Mouse (Mus musculus): Measurements from ENCODE around the gene Gabbr1.

Gene Gabbr1

DNA sequence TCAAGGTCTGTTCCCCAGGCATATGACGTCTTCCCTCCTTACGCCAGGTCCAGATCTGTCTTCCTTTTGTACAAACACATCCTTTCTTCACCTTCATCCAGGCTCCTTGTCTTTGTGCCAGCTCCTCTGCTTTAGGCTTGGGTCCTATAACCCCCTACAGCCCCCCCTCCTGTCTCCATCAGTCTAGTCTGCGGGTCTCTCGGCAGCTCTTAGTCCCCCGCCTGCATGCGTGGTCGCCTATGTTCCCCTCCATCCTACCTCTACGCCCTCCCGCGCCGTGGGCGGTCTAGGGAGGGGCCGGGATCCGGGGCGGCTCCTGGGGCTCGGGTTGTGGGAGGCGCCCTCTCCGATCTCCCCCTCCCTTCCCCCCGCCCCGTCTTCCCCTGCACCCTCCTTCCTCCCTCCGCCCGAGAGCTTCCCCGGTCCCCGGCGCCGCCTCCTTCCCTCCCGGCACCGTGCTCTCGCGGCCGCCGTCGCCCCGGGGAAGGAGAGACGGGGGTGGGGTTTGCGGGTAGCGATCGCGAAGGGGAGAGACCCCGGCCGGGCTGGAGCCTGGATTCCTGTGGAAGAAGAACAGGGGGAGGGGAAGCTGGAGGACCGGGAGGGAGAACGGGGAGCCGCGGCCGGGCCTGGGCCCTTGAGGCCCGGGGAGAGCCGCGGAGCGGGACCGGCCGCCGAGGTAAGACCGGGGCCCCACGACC, at the start of gene Gabbr1:
Gene Gabbr1 (plus strand): TSS at position 356 of the 701 bp plus-strand sequence.
- WGBS, result under 1% methylated on average over 47 of the region's 55 CpGs

DNA sequence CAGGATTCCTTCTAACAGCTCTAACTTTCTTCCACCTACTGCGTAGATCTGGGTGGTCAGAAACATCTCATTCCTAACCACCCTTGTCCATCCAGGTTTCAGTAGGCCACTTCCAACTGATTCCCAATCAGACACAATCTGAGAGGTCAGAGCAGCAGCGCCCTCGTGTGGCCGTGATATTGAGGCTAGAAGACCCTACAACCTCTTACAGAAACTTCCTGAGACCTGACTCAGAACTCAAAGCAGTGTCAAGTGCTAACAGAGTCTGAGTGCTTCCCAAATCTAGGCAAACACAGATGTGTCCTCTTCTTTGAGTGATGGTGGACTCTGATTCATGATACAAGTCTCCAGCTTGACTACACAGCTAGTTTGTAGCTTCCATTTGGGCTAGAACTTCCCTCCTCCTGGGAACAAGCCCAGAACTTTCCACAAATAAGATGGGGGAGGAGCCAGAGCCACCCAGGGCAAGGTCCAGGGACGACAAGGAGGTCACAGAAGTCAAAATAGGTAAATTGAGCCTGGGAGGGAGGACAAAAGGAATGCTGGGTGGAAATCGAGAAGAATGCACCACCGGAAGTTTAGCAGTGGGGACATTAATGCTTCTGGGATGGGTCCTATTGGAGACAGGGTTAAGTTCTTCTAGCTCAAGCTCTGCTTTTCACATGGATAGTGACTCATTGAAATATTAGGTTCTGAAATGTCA, 48.6 kb upstream of the Gabbr1 start:
- WGBS, result 34% methylated on average over 7 of the region's 7 CpGs

DNA sequence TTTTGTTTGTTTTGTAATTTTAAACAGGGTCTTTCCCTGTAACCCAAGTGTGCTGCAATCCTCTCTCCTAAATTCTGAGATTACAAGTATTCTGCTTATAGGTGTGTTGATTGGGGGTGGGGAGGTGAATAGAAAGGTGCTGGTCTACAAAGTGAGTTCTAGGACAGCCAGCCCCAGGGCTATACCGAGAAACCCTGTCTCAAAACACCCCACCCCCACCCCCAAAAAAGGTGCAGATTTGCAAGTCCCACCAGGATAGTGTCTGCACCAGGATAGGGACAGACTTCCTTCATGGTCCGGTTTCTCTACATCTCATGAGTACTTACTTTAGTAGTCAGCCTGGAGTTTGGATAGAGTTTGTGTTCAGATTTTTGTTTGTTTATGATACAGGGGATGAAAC, 47.3 kb upstream of the Gabbr1 start:
- 79% methylated on average over 2 of the region's 2 CpGs for WGBS

DNA sequence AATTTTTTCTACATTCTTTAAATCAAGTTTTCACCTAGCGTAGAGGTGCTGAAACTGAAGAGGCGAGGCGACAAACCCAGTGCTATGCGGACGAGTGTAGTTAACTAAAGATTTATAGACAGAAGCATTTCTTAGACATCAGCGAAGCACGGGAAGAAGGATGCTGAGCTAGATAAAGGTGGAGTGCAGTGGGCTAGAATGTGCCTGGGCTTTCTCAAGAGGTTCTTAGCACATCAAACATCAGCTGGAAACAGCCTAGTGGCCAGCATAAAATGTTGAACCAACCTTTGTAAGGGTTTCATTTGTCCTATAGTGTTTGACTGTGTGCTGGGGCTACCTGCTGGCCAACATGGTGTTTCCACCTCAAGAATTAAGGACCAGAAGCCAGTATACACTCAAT, 44.9 kb upstream of the Gabbr1 start, which contains the start of gene Zfp57:
Gene Zfp57 (plus strand): TSS at position 301 of the 400 bp plus-strand sequence.
- 90% methylated on average over 7 of the region's 7 CpGs for WGBS

DNA sequence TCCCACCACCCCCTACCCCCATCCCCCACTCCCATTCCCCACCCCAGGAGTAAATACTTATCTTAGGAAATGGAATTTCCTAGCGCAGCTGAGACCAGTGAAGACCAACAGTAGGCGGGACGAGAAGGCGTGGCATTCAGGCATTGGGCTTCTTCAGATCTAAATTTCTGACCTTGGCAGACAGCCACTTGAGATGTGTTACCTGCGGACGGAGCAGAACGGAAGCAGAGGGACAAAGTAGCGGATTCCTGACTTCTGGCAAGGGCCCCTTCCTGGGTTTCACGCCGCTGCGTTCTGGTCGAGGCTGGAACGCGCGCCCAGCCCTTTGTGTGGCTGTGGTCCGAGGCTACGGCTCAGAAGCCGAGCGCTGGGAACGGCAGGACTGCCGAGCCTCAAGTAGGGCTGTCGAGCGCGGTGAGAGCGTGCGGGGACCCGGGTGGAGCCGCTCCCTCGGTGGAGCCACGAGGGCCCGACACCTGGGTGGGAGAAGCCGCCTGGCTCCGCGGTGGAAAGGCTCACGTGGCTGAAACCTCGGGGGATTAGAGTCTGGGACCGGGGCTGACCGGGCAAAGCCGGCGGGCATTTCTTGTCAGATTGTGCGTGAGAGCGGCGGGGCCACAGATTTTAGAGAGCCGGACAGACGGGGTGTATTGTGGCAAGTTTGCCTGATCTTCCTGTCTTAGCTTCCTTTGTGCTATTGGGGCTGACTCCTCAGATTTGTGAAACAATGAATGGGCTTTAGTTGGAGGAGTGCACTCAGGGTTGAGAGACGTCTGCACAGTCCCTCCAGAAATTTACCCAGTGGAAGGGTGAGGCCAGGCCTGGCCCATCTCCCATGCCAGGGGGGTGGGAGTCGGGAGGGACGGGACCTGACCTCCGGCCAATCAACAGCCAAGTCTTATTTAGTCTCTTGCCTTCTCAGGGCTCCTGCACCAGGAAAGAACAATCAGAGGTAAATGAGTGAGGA, 43.1 kb upstream of the Gabbr1 start:
- 1% methylated on average over 49 of the region's 49 CpGs for WGBS

DNA sequence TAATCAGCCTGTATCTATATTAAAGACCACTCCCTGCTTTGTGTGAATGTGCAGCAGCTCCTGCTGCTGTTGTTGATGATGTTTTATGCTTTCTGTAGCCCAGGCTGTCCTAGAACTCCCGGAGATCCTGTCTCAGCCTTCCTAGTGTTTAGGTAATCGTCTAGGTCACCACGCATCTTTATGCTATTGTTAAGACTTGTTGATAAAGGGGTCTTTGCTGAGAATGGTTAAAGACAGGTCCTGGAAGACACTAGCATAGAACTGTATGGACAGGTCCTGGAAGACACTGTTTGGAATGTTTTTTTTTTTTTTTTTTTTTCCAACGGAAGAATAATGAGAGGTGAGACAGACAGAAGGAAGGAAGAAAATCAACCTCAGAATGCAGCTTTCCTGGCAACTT, 42.4 kb upstream of the Gabbr1 start:
- WGBS, result 34% methylated on average over 4 of the region's 4 CpGs

DNA sequence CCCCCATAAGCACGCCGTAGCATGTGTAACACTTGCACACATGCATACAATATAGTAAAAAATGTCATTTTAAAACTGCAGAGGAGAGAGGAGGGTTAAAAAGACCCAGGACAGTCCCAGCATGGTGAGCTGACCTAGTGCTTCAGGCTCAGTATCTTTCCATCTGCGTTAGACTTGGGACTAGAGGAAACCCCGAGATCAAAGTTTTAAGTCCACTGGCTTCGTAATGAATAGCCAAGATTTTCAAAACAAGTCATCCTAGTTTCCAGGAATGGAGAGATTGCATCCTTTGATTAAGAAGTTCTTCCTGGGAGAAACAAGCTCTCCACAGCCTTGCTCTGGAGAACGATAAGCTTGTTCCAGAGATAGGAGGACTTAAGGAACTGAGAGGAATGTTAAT, 37.6 kb upstream of the Gabbr1 start:
- WGBS, result 87% methylated on average over 6 of the region's 6 CpGs

DNA sequence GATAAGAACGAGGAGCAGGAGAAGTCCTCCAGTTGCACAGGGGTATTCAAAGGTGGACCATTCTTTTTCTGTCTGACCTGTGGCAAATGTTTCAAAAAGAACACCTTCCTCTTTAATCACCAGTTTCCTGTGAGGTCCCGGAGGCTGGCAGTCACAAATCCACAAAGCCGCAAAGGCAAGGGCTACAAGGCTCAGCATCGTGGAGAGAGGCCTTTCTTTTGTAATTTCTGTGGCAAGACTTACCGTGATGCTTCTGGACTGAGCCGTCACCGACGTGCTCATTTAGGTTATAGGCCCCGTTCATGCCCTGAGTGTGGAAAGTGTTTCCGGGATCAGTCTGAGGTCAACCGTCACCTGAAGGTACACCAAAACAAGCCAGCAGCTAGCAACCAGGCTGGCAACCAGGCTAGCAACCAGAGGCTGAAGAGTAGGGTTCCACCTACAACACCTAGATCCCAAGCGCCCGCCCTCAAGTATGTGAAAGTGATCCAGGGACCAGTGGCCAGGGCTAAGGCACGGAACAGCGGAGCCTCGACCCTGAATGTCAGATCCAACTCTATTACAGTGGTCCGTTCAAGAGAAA, 36.2 kb upstream of the Gabbr1 start:
- WGBS, result 93% methylated on average over 17 of the region's 17 CpGs

DNA sequence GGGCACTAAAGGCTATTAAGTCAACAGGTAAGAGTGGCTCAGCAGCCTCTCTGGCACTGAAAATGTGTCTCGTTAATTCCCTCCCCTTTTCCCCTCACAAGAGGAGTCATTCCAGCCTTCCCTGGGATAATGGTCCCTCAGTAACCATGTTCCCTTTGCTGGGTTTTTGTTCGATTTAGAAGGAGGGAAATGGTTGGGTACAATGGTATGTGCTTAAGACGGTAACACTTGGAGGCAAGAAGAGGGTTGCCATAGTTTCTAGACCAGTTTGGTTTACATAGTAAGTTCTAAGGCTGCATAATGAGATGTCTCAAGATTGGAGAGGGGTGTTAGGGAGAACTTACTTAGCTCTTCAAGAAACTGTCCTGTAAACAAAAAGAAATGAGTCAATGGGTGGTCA, 34.0 kb upstream of the Gabbr1 start:
- 66% methylated on average over 3 of the region's 3 CpGs for WGBS

DNA sequence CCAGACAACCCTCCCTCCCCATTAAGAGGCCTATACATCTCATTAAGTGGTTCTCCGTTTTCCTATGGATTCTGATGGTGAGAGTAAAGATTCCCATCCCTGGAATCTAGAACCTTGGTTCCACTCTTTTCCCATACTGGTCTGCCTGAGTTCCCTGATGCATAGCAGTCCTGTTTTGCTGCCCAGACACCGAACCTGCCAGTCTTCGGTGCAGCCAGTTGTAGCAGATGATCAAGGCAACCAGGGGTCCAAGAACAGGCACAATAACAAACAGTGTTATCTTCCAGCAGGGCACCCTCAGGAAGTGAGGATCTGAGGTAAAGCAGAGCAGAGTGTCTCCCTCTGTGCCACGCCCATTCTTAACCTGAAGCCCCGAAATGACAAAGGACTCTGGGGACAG, 33.6 kb upstream of the Gabbr1 start:
- WGBS, result 81% methylated on average over 5 of the region's 5 CpGs

DNA sequence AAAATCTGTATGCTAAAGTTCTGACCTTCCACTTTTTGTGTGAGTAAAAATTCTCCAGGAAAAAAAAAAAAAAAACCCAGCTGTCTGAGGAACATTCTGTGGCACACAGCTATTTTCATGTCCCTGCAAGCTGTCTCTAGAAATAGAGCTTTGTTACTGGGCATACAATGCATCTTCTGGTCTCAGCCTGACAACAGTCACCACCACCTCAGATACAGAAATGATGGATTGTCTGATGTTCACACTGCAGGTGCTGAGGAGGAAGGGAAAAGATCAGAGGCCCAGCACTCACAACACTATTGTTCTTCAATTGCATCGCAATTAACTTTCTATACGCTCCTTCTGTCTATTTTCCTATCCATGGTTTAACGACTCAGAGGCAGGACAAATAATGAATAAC, 27.4 kb upstream of the Gabbr1 start:
- 34% methylated on average over 3 of the region's 3 CpGs for WGBS

DNA sequence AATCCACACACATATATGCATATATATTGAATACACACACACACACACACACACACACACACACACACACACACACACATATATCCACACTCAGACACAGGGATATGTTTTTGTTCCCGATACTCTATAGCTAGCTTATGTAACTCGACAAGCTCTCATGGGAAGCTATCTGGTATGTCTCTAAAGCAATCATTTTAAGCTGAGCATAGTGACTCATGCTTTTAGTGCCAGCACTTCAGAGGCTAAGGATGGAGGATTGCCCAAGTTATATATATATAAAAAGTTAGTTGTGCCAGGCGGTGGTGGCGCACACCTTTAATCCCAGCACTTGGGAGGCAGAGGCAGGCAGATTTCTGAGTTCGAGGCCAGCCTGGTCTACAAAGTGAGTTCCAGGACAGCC, 26.5 kb upstream of the Gabbr1 start:
- 35% methylated on average over 5 of the region's 5 CpGs for WGBS

DNA sequence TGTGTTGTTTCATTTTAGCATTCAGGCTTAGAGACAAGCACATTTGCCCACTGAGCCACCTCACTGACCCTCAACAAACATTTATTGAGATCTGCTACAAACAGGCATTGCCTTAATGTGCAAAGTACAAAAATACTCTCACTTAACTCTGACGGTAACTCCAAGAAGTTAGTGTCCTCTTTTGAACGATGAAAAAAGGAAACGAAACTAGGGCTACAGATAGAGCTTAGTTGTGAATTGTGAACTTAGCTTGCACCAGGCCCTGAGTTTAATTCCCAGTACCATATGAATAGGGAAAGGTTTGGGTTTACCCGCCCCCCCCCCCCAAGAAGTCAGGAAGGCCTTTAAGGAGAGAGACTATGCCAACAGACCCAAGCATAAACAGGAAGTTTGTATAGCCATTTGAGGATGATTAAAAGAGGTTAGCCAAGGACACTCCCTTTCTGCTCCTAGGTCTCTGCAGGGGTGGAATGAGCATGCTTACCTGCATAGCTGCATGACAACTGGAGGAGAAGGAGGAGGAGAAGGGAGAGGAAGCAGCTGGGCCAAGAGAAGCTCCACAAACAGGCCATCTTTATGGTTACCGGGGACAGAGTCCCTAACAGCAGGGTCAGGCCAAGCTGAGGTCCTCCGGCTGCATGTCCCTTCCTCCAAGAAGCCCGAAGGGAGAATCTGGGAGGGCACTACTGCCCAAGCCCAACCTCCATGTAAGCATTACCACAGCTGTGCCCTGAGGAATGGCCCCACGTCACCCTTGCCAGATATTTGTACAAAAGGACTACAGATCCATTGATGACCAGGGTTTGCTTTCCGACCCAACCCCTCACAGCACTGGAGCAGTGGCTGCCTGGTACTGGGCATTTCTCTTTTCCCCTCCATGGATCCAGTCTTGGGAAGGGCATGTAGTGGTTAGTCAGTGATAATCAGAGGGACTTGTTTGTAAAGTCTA, 22.9 kb upstream of the Gabbr1 start, which contains the start of gene Mog:
Gene Mog (minus strand): TSS at position 771 of the 949 bp plus-strand sequence.
- 67% methylated on average over 9 of the region's 9 CpGs for WGBS

DNA sequence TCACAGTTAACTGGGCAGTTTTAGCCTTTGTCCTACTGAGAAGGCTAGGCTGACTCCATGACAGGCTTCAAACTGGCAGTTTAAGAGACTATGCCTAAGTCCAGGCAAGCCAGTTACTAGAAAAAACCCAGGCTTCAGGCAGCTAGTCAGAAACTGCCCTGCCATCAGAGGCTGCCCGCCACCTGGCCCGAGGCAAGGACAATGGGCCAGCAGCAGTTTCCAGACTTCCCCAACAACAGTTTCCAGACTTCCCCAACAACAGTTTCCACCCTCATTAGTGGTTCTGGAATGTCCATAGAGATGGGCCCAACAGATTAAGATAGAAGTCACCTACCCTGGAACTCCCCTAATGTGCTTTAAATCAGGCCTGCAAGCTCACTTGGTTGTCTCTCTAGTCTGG, 19.3 kb upstream of the Gabbr1 start:
- 71% methylated on average over 2 of the region's 2 CpGs for WGBS

DNA sequence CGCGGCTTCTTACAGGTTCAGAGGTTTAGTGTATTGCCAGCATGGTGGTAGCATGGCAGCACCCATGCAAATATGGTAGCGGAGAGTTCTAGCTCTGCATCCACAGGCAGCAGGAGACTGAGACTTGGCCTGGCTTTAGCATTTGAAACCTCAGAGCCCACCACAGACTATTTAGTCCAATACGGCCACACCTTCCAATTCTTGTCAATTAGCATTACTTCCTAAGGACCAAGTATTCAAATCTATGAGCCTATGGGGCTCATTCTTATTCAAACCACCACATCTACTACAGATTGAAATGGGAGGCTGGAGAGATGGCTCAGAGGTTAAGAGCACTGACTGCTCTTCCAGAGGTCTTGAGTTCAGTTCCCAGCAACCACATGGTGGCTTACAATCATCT, 18.3 kb upstream of the Gabbr1 start:
- 96% methylated on average over 4 of the region's 4 CpGs for WGBS

DNA sequence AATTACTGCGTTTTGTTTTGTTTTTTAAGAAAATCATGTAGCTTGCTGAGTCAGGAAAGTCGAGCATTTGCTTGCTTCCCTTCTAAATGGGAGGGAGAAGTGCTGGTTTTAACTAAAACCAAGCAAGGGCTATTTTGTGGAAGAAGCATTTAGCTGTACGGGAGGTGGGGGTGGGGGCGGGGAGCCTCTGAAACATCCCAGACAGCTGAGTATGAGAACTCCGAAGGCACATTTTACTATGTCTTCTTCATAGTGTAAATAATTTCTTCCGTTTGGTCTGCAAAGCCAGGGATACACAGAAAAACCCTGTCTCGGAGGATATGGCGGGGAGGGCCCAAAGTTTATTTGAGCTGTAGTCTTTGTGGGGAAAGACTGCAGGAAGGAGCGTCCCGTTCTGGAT, 17.6 kb upstream of the Gabbr1 start:
- WGBS, result 9% methylated on average over 10 of the region's 10 CpGs

DNA sequence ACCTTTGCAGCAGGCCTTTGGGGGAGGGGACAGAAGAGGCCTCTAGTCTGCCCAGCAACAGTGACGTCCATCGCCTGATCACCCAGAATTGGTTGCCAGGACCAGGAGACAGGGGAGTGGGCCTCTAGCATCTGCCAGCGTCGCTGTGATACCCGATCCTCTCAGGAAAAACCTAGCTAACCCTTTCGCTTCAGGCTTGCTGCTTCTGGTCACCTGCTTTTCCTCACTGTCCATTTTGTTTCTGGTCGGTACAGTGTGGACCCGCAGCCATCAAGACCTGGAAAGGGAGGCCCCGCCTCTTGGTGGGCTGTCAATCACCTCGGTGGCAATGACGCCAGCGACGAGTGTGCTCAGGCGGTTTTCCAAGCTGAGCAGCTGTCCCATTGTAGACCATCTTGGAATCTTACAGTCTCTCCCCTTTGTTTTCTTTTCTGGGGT, 17.1 kb upstream of the Gabbr1 start:
- under 1% methylated on average over 14 of the region's 14 CpGs for WGBS

DNA sequence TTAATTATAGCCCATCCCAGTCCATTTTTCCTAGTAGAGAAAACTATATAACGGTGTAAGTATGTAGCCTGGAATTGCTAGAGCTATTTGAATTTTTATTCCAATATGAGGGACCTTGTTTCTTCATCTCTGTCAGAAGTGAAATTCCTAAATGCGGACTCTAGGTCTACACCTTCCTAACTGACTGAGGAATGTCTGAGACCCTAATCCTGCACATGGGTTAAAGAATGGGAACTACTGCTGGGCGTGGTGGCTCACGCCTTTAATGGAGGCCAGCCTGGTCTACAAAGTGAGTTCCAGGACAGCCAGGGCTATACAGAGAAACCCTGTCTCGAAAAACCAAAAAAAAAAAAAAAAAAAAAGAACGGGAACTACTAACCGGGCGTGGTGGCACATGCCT, 16.6 kb upstream of the Gabbr1 start:
- 56% methylated on average over 8 of the region's 8 CpGs for WGBS

DNA sequence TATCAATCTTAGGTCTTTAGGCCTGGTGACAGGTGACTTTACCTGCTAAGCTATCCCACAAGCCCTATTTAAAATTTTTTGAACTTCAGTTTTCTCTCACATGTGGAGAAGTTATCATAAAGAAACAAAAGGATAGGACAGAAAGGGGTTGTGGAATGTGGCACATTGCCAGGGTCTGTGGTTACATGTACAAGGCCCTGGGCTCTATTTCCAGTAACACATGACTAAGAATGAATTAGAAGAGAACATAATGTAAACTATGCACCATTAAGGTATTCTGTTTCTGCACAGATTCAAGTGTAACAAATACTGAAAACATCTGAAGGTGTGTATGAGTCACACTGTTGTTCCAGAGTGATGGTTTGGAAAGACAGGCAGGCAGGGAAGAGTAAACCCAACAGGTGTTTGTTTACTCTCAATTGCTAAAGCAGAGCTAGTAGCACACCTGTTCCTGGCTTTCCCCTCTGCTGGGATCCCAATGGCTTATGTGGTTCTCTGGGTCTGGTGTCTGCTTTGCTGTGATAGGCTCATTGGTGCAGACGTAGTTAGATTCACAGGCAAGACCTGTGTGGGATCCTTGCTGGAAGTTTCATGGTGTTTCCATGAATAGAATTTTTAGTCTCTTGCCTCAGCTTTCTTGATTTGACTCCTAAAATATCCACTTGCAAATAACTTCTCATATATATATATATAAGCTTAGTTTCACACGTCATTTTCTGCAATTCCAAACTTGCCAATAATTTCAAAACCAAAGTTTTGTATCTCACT, 6.5 kb upstream of the Gabbr1 start:
- 52% methylated on average over 2 of the region's 2 CpGs for WGBS
